Mouse (Mus musculus): ENCODE results near the gene St3gal4.

St3gal4 gene

DNA sequence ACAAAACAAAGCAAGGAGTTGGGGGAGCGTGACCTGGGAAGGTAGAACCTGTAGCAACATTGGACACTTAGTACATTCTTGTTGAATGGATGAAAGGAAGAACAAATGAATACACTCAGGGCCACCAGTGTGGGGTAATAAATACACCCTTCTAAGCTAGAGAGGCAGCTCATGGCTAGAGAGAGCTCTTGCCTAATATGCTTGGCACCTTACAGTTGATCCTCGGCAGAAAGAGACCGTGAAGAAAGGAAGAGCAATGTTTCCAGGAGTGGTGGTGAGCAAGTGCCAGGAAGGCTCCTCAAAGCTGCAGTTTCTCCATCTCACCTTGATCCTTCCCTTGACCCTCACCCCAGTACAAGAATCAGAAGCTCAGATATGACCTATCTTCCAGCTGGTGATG lies 9.5 kb upstream of the St3gal4 start:
- DNase-seq, result no peak

DNA sequence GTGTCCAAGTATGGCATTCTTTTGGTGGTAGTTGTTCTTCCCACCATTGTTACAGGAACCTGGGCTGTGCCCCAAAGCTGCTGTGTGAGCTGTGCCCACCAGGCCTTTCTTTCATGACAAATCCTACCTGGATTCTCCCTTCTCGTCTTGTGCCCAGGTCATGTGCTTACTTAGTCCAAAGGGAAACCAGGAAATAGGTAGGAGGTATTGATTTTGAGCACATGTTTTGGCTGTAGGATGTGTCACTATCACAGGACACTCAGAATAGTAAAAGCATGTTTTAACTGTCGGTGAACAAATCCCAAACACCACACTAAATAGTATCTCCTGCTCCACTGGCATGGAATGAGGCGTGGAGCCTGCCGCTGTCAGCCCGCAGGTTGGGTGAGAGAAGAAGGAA lies 8.5 kb upstream of the St3gal4 start:
- DNase-seq, result no peak

DNA sequence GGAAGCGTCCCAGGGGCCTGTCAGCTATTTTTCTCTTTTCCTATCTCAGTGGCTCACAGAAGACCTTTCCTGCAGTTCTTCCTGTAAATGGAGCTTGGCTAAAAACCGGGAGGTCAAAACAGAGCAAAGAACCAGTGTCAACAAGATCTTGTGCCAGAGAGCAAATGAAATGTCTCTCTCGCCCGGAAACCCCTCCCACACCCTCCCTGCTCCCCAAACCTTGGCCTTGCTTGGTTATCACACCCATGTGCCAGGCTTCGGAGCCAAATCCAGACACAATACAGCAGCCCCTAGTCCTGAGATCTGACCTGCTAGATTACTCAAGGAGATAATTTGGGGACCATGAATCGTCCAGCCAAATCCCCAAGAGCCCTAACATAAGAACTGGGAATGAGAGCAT lies 8.1 kb upstream of the St3gal4 start:
- DNase-seq, result peak; percentile 25 to 54

DNA sequence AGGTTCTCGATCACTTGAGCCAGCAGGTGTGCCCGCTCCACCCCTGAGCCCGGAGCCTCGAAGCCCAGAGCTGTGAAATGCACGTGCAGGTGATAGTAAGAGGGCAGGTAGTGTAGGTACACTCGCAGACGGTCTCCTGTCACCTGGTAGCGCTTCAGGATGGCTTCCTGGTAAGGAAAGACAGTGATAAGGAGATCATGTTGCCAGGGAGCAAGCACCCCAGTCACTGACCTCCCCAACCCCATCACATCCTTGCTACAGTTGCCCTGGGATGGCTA lies 5.5 kb upstream of the St3gal4 start:
- DNase-seq, result no peak

DNA sequence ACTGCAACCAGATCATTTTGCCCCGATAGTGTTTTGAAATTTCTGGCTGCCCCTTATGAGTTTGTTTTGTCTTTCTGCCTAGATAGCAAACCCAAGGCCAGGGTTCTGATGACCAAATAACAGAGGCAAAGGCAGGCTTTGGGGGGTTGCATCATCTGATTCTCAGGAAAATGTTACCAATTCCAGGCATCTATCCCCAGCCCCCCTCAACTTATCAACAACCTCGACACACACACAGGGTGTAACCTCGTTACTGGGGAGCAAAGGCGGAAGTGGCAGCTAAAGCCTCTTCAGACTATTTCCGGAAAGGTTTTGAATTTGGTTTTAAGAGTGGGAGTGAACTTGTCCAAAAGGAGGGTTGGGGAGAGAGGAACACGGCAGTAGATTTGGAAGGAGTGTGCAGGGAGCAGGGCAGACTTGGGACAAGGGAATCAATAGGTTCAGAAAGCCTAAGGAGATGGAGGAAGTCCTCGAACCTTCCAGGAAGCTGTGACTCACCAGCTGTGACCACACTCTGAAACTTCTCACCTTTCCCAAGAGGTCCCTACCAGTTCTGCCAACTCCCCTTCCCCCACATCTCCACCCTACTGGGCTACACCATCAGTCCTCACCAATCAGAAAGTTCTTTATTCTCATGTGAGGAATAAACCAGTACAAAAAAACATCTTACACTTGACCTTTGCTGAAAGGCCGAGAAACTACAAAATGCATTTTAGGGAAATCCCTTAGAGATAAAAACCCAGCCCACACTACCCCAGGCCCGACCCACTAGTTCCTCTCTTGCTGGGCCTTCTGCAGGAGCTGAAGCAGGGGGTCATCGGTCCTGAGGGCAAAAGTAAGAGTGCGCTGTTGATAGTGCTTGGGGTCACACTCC lies 5.0 kb upstream of the St3gal4 start:
- DNase-seq, result no peak

DNA sequence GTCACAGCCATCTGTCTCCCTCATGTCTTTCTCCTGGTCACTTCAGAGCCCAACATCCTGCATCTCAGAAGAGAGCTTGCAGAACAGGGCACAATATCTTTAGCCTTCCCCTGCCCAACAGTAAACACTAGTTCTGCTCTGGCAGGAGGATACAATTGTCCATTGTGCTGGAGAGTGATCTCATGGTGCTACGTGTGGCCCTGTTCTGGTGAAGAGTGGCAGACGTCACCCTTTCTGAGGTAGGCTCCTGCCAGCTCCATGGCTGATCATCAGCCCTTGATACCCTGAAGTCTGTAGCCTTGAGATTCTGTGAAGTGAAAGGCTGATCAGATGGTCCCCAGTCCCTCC lies 4.4 kb upstream of the St3gal4 start:
- DNase-seq, result no peak

DNA sequence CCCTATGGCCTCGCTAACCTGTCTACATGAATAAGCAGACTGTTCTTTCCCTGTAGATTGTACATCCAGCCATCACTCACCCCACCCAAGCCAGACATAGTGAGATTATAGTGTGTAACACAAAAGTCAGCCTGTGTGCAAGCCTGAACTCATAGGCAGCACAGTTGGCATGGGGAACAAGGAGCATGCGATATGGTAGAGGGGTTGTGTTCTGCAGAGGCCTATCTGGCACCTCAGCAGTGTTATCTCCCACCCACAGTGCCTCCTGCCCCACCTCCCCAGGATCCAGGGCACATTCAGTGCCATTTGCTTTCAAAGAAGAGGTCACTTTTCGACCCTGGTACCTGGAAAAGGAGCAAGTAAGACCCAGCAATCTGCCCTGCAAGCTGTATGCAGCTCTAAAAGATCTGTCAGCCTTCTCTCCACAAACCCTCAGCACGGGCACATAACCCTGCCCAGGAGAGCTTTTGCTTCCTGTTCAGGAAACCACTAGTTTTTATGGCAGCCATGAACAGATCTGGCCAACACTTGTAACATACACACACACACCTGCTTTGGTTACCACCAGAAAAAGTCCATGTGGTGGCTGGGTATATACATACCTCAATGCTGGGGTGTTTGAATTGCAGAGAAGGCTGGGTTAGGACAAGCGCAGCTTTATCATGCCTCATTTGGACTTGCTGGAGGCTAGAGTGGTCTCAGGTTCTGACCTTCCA lies 3.6 kb upstream of the St3gal4 start:
- DNase-seq, result no peak

DNA sequence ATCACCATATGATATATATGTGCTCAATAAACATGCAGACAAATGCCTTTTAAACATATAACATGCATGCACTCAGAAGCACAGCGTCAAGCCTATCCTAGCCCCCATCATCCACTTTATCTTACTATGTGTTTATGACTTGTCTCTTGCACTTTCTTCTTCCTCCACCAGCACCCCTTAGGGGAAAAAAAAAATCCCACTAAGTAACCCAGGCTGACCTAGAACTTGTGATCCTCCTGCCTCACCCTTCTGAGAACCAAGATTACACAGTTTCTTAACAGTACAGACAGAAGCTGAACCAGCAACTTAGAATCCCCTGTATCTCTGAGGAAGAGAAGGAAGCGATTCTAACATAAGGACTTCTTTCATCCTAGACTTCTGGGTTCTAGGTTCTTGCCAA lies 505 bp downstream of the St3gal4 start:
- DNase-seq, result no peak

DNA sequence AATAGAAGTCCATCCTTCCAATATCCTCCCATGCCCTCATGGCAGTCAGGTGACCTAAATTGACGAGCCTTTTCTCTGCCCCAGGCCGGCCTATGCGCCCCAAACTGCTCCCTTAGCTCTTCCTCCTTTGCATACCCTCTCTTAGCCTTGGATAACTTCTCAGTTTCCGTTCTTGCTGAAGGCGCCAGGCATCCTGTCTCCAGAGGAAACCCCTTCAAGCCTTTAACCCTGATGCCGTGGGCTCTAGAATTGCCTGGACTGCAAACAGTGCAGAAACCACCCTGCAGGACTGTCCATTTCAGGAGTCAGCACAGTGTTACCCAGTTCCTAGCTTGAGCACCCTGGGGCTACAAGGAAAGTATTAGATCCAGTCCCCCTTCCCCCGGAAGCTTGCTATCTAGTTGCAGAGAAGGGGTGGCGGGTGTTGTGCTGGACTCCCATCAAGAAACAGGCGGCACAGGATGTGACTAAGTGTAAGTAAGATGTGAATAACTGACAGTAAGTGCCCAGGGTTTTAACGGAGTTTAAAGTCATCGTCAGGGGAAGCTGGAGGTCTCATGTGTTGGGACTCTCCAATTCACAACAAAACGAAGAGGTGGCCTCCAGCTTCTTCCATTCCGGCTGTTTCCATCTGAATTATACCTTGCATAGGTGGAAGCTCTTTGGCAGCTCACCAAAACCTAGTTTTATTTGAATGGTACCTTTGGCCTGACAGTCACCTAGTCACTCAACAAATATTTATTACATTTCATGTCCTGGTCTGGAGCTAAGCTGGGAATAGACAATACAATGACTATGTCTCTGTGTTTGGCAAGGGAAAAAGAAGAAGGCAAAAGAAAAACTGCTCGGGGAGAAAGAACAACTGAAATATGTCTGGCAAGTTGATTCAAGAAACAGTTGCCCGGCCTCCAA lies 1.4 kb downstream of the St3gal4 start:
- peak; percentile 44 to 68 for DNase-seq

DNA sequence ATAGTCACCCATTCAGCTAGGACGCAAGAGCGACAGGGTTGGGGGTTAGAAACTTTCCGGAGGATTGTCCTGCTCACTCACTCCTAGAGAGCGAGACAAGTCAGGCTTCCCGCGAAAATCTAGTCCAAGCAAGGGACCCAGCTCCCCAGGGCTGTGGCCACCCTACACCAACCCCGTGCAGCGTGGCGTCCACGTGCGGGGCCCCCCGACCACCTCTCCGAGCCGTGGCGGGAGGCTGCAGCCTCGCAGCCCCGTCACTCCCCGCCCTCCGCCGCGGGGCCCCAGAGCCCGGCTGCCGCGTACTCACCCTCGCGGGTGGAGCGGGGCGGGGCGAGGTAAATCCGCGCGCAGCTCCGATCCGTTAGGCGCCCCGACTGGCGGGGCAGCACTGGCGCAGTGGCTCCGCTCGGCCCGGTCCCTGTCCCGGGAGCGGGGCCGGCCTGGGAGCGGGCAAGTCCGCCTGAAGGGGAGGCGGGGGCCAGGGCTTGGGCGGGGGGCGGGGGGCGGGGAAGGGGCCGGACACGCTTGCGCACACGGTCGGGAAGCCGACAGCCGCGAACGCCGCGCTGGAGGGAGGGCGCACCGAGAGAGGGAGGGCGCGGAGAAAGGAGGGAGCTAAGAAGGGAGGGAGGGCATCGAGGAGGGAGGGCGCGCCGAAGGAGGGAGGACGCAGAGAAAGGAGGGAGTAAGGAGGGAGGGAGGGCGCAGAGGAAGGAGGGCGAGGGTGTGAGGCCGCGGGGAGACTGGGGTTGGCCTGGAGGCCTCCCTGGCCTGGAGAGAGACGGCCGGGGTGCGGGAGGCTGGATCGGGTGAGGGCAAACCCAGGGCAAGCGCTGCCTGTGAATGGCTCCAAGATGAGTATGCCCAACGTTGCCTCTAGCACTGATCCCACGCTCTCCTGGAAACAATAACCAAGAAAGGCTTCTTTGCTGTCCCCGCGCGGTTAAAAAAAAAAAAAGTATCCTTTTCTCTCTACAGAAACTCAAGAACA lies 2.4 kb downstream of the St3gal4 start:
- DNase-seq, result peak; percentile 82 to 87

DNA sequence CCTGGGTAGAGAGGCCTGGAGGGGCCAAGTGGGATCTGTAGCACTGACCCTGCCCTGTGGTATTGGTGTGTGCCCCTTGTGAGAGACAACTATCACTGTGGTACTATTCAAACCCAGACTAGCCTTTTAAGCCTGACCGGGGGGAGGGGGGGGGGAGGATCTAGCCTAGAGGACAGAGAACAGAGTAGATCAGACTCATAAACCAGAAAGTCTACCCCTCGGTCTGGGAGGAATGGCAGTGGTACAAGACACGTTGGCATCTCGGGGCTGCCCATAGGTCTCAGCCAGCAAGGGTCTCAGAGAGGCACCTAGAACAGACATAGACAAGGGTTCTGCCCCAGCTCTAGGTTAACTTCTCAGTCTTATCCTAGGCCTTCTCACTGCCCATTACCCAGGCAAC lies 3.3 kb downstream of the St3gal4 start:
- no peak for DNase-seq

DNA sequence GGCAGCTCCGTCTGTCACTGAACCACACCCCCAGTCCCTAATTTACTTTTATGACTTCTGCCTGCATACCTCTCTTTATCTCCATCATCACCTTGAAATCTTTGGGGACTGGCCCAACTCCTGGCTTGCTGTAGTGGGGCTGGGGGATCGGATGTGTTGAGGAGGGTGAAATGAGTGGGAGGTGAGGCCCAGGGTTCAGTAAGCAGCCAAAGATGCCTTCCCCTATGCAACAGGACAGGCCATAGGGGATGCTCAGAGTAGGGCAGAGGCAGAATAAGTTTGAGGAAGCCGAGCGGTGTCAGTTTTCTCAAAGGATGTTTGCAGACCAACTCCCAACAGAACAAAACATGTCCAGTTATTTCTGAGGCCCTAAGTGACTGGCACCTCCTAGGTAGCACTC lies 3.8 kb downstream of the St3gal4 start:
- no peak for DNase-seq

DNA sequence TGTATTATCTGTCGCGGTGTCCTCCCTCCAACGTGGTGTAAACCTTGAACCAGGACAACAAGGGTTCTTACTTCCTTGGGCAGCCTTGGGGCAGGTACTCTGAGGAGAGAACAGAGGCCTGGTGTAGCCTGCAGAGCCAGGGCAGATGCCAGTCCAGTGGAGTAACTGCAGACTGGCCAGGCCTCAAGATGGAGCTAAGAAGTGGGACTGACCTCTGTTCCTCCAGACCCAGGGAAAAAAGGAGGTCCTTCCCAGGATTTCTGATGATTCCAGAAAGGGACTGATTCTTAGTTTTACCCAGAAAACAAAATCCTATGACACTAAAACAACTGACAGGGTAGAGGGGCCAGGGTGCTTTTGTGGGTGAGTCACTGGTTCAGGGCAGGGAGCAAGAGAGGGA lies 4.8 kb downstream of the St3gal4 start:
- DNase-seq, result no peak

DNA sequence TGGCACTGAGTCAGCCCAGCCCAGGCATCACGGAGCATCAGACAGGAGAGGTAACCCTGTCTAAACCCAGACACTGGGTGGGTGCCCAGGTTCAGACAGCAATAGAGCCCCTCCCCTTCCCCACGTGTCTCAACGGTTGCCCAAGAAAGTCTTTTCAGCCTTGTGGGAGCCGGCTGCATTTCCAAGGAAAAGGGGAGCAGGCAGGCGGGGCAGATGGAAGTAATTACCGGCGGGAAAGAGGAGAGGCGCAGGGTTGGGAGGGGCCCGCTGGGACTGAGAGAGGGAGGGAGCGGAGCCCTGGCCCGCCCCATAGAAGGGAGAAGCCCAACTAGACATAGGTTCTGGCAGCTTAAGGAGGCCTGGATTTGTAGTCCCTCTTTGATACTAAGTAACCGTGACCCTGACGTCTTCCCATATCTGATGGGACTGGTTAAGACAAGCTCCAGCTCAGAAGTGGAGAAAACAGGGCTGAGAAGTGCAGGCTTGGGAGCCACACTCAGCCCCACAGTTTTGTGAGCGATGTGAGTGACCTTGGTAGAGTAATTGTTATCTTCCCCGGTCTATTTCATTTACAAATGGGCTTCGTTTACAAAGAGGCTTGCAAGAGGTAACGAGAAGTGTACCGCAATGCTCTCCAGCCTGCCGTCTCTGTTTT lies 7.0 kb downstream of the St3gal4 start:
- DNase-seq, result peak; percentile 58 to 65

DNA sequence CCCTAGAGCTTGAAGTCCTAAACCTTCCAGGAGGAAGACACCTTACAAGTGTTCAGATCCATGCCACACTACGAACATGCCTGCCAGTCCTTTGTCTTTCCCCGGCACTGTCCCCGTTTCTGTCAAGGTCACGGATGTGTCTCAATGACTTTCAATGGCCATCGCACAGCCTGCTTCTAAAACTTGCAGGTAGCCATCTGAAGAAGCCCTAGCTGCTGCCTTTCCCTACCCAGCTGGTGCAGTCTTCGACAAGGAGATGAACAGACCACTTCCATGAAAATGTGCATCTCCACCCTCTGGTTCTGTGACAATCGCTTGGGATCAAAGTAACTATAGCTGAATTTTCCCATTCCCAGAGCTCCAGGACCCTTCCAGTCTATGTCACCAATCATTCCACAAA lies 7.6 kb downstream of the St3gal4 start:
- DNase-seq, result no peak

DNA sequence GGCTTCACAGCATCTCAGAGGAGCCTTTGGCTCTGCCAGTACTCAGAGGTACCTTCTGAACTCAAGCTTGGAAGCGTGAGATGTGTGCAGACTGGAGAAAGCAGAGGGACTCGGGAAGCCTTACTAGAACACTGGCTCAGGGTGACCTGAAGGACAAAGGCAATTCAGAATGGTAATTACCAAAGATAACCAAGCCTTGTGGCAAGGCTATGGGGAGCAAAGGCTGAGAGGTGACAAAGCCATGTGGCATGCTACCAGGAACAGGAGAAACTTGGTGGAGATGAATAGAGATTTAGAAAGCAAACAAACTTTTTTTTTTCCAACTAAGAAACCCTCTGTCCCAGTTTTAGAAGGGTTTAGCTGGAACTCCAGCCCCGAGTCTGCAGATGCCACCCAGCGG lies 8.5 kb downstream of the St3gal4 start:
- DNase-seq, result no peak

DNA sequence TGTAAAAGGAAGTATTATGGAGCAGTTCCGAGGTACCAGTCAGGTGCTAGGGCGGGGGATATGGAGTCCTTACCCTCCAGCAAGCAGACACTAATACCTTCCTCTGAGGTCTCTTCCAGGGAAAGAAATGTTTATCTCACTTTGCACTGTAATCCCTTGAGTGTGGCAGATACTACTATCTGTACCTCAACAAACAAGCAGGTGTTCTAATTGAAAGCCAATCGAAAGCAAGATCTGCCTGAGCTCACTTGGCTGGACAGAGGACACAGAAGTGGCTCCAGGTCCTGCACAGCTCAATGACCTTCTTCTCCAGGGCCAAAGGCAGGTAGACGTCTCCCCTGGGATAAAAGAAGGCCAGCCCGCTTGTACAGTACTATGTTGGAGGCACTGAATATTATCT lies 9.0 kb downstream of the St3gal4 start:
- no peak for DNase-seq

DNA sequence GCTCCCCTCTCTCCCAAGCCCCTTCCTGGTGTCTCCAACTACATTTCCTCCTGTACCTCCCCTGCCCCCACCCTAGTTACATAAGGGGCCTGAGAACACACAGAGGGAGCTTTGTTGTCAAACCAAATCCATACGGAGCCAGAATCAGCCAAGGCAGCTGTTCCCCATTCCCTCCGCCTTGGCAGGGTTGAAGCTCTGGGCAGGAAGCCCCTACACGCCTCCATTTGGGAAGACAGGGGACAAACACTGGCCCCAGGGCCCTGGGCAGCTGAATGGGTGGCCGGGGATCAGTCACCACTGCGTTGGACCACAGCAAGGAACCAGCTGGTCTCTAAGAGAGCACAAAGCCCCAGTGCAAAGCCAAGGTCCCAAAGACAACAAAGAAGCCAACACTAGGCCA lies 10.2 kb downstream of the St3gal4 start:
- DNase-seq, result peak; percentile 56 to 61

DNA sequence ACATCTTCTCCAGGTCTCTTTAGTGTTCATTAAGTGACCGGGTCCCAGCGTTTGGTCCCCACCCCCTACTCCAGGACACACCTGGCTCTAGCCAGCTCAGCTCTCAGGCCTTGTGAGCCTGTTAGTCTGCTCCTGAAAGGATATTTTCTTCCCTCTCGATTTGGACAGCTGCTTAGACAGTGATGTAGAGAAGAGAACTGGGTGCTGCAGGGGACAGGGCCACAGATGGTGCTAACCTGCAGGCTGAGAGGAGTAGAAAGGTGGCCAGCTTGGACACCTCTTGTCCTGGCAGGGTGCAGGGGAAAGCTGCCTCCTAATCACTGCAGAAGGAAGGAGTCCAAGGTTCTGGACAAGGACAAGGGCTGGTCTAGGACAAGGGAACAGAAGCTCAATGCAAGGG lies 11.0 kb downstream of the St3gal4 start:
- DNase-seq, result no peak

DNA sequence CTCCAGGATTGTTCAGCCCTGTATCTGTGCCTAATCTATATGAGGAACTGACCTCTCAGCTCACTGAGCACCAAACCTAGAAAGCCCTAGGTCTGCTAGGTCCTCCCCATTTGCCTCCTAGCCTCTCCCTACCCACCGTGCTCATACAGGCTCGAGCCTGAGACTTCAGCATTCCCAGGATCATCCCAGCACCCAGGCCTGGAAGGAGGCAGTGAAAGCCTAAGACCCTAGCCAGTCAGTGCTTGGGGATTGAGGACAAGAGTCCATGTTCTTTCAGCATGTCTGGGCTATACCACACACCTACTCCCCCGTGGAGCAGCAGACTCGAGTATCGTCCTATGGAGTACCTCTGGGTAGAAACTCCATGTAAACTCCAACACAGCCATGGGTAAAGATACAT lies 11.7 kb downstream of the St3gal4 start:
- DNase-seq, result no peak

All from kidney, postnatal 4 days (tissue).